Mouse (Mus musculus) liver, postnatal 0 days (tissue): Measurements from ENCODE around the gene Timm9. TPM values are rescaled to one million over a fixed set of nuclear protein-coding genes. Genes with fewer than 3 reads are reported as not detected.

Experiments
- ATAC-seq: fragments of 200-750 bp; cut with Nextera tagmentation; 2 replicates; pipeline ENCODE4 v1.8.0; 2017; ENCODE audit warnings: mild to moderate bottlenecking, moderate library complexity
- DNase-seq: peaks from one replicate; pipeline ENCODE4 v3.0.0-alpha.2; 2016
- H3K27ac ChIP-seq: fragments of 300-500 bp; sonication (generic); 2 replicates; pipeline ENCODE4 v1.5.1; 2014; ENCODE audit warnings: antibody characterized with exemption, moderate library complexity, mild to moderate bottlenecking, low read depth
- H3K27me3 ChIP-seq: fragments of 300-500 bp; sonication (generic); 2 replicates; pipeline ENCODE4 v1.6.1; 2014; ENCODE audit warnings: low read length, control low read depth, mixed read lengths; ENCODE audit not compliant: insufficient read depth
- H3K36me3 ChIP-seq: fragments of 300-500 bp; sonication (generic); replicated peaks from 2 replicates; pipeline ENCODE4 v1.6.1; 2014; ENCODE audit warnings: mild to moderate bottlenecking, control low read depth, low read length, moderate library complexity, mixed read lengths; ENCODE audit not compliant: insufficient read depth
- H3K4me1 ChIP-seq: fragments of 300-500 bp; sonication (generic); 2 replicates; pipeline ENCODE4 v1.6.1; 2014; ENCODE audit warnings: antibody characterized with exemption, mild to moderate bottlenecking, control low read depth; ENCODE audit not compliant: insufficient read depth
- H3K4me2 ChIP-seq: fragments of 300-500 bp; sonication (generic); 2 replicates; pipeline ENCODE4 v1.6.1; 2014; ENCODE audit warnings: low read depth, mild to moderate bottlenecking, low read length, moderate library complexity, mixed read lengths
- H3K4me3 ChIP-seq: fragments of 300-500 bp; sonication (generic); 2 replicates; pipeline ENCODE4 v1.5.1; 2014; ENCODE audit warnings: low read depth, low read length
- H3K9ac ChIP-seq: fragments of 300-500 bp; sonication (generic); replicated peaks from 2 replicates; pipeline ENCODE4 v1.6.1; 2014; ENCODE audit warnings: mild to moderate bottlenecking, moderate library complexity
- H3K9me3 ChIP-seq: fragments of 300-500 bp; sonication (generic); 2 replicates; pipeline ENCODE4 v1.6.1; 2016; ENCODE audit warnings: mild to moderate bottlenecking, control low read depth, low read length, mixed read lengths
- CTCF ChIP-seq: sonication (generic); IDR thresholded peaks from 2 replicates; pipeline ENCODE4 v1.5.1; 2016; ENCODE audit warnings: antibody characterized with exemption, low read depth
- EP300 ChIP-seq: IDR thresholded peaks from 2 replicates; pipeline ENCODE4 v1.6.1; 2016; ENCODE audit warnings: antibody characterized with exemption, low read depth, mild to moderate bottlenecking
- WGBS: fragments of 180-500 bp; shearing (Covaris S2); extraction: QIAGEN DNeasy Blood & Tissue Kit; methylation state at CpG from one replicate; pipeline ENCODE4 v1.1.7; 2014; ENCODE audit not compliant: insufficient replicate concordance; 5-methylcytosine and 5-hydroxymethylcytosine counted together
- polyA plus RNA-seq: library from polyadenylated mRNA; unstranded; fragments of >200 nt; fragmentation: Nextera tagmentation; extraction: Ambion mirVana; gene quantifications from 2 replicates; pipeline ENCODE4 v1.2.1, GENCODE M21; 2015

Timm9 gene
- polyA plus RNA-seq, 1 experiment from 2014 or later, result 58.2 TPM

- Histone ChIP-seq H3K9ac (peak overlapping the region; percentile 94), H3K4me2 (peak overlapping the region; percentile 72), H3K27ac (peak overlapping the region; percentile 92; the same call in 1 of the 2 replicates), H3K4me3 (peak overlapping the region; percentile 82), H3K4me1 (peaks cover 15% of the 10 kb centered on the region), H3K27me3 (no peaks in the 10 kb centered on the region), H3K9me3 (no peaks in the 10 kb centered on the region), H3K36me3 (peaks cover 27% of the 10 kb centered on the region)
- 4% methylated on average over 11 of the region's 11 CpGs for WGBS
- ATAC-seq, result no peak
- DNase-seq, result no peak
- TF ChIP-seq EP300, result no peak
- TF ChIP-seq CTCF, result no peak
These were observed 1.2 kb upstream of the Timm9 start for GRCm38 (mm10) chr12:71137686-71138085.

DNA sequence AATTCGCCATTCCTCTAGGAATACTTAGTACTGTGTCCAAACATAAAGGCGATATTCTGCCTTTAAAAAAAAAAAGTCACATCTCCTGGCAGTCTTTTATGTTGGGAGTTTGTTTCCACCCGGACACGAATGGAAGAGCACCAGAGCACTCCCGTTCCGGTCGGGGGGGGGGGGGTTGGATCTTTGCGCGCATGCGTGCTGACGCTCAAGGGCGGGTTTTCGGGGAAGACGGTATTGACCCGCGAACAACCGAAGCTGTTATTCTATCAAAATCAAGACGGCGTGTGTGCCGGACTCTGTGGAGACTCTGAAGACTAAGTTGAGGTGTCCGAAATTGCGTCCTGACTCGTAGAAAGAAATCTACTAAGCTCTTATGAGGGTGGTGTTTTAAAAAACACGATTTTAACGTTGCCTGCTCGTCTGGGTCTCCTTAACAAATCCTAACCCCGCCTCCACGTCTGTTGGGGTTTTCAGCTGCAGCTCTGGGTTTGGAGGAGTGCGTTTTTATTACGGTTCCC, 549 bp upstream of the Timm9 start:
- Histone ChIP-seq H3K4me3 (peak overlapping the region; percentile 82), H3K36me3 (peaks cover 24% of the 10 kb centered on the region), H3K4me1 (peaks cover 15% of the 10 kb centered on the region), H3K27ac (peak overlapping the region; percentile 92), H3K27me3 (no peaks in the 10 kb centered on the region), H3K9me3 (no peaks in the 10 kb centered on the region), H3K4me2 (peak overlapping the region; percentile 99), H3K9ac (peak overlapping the region; percentile 94)
- DNase-seq (peak; percentile 95), ATAC-seq (peak; percentile 89)
- no peak for TF ChIP-seq CTCF
- no peak; the same call in 1 of the 2 replicates for TF ChIP-seq EP300
- 0% methylated on average over 30 of the region's 30 CpGs for WGBS

GRCm38 (mm10) chr12:71135581-71135980, 903 bp downstream of the Timm9 start:
- H3K36me3 ChIP-seq, result peaks cover 17% of the 10 kb centered on the region
- H3K27ac ChIP-seq, result peak overlapping the region; percentile 92; the same call in 1 of the 2 replicates
- ATAC-seq (no peak), DNase-seq (no peak)
- no peaks in the 10 kb centered on the region for H3K27me3 ChIP-seq
- 9% methylated on average over 5 of the region's 5 CpGs for WGBS
- H3K4me1 ChIP-seq, result peaks cover 15% of the 10 kb centered on the region
- peak overlapping the region; percentile 94 for H3K9ac ChIP-seq
- H3K9me3 ChIP-seq, result no peaks in the 10 kb centered on the region
- TF ChIP-seq EP300, result no peak
- H3K4me2 ChIP-seq, result peak overlapping the region; percentile 99
- peak overlapping the region; percentile 82 for H3K4me3 ChIP-seq

DNA sequence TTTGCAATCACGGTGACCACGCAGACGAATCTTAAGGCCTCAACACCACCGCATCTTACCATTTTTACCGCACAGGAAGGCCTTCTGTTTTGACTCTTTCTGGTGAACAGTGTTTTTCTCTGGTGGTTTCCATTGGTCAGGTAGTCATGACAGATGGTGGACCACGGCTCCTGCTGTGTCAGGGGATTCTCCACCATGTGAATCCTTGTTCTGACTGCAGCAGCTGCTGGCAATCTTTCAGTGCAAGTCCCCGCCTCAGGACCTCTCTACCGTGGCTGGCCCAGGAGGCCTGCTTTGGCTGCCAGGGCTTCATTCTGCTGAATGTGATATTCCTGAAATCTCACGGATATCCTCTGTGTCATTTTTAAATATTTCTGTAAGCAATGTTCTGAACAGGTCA, 13.2 kb downstream of the Timm9 start:
- no peak for ATAC-seq
- H3K36me3 ChIP-seq, result peaks cover 29% of the 10 kb centered on the region
- 83% methylated on average over 9 of the region's 9 CpGs for WGBS

DNA sequence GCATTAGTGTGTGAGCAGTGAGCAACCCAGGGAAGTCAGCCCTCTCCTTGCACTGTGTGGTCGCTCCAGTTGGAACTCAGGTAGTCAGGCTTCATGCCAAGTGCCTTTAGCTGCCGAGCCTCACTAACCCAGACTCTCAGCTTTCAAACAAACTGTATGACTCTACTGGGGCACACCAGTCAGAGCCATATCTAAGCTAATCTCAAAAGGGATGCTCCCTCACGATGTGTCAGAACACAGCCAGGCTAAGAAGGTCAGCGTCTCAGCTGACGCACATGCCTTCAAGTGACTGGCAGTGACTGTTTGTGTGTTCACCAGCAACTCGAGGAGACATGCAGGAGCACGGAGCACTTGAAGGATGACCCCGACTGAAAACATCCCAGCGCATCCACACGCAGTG, 13.8 kb downstream of the Timm9 start:
- Histone ChIP-seq H3K27ac (no peak overlapping the region), H3K4me1 (no peaks in the 10 kb centered on the region), H3K9ac (no peak overlapping the region), H3K9me3 (no peaks in the 10 kb centered on the region), H3K27me3 (no peaks in the 10 kb centered on the region), H3K36me3 (peaks cover 26% of the 10 kb centered on the region), H3K4me3 (no peak overlapping the region), H3K4me2 (no peak overlapping the region)
- 80% methylated on average over 10 of the region's 10 CpGs for WGBS
- no peak for ATAC-seq
- TF ChIP-seq CTCF (no peak), EP300 (no peak)
- no peak for DNase-seq

More for the DNA sequence above, 13.2 kb downstream of the Timm9 start:
- DNase-seq, result no peak
- Histone ChIP-seq H3K9ac (no peak overlapping the region), H3K9me3 (no peaks in the 10 kb centered on the region), H3K4me3 (no peak overlapping the region), H3K4me1 (no peaks in the 10 kb centered on the region), H3K27ac (no peak overlapping the region), H3K4me2 (no peak overlapping the region), H3K27me3 (no peaks in the 10 kb centered on the region)
- TF ChIP-seq EP300 (no peak), CTCF (no peak)

DNA sequence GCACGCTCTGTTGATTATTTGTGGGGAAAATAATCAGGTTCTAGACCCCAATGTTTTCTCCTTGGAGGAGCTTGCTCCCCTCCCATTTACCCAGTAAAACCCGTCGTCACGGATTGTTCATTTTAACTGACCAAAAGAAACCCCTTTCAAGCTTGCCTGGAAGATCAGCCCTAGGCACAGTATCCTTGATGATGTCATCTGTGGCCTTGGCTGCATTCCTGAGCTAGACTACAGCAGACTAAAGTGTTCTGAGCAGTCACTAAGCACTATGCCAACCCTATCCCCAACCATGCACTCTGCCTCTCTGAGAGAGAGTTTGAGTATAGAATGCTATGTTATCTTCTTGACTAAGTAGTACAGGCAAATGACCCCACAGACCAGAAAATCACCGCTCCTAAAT, 20.1 kb downstream of the Timm9 start:
- ATAC-seq (no peak), DNase-seq (no peak)
- no peak overlapping the region for H3K4me2 ChIP-seq
- no peak overlapping the region for H3K4me3 ChIP-seq
- H3K9ac ChIP-seq, result no peak overlapping the region
- H3K4me1 ChIP-seq, result peaks cover 3% of the 10 kb centered on the region; the same call in 1 of the 2 replicates
- TF ChIP-seq CTCF (no peak), EP300 (no peak)
- no peak overlapping the region for H3K27ac ChIP-seq
- no peaks in the 10 kb centered on the region for H3K9me3 ChIP-seq
- 87% methylated on average over 5 of the region's 5 CpGs for WGBS
- no peaks in the 10 kb centered on the region for H3K36me3 ChIP-seq
- H3K27me3 ChIP-seq, result no peaks in the 10 kb centered on the region
